Mouse (Mus musculus) layer of hippocampus, adult 11-12 months (tissue): ENCODE results near the gene Lrrc8c.
"Not testable (repeated sequence)": the region's sequence is repeated elsewhere in the genome, so short reads cannot be mapped to it uniquely, and the experiment has no call there.

ENCODE experiments used
- DNase-seq: peaks from one replicate; pipeline ENCODE4 v3.0.0; 2022; ENCODE audit warnings: low spot score

The Lrrc8c gene

DNA sequence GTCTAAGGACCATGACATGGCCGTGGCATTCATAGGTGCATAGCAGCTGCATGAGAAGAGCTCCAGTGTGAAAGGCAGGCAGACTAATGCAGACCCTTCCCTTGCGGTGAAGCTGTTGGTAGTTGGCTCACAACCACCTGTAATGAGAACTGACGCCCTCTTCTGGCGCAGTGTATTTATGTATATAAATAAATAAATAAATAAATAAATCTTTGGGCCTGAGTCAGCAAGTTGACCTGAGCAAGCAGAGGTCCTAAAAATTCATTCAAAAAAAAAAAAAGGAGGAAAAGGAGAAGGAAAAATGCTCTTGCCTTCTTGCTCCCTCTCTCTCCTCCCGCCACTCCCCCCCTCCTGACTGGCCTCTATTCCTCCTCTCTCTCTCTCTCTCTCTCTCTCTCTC is 81.8 kb downstream of the Lrrc8c start:
- no peak for DNase-seq

DNA sequence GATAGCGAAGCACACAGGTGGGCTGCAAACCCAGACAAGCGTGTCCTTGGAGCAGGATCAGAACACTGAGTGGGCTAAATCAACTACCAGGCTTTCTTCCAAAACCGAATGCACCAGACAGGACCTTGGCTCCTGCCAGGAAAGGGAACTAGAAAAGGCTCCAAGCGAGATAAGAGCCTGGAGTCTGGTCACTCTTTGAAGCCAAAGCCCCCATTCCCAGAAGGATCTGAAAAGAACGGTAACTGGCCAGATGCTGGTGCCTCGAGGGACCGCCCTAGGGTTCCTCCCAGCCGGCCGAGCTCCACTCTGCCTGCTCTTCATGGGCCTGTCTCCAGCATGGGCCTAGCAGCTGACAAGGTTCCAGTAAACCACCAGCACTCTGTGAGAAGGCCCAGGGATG is 83.4 kb downstream of the Lrrc8c start:
- DNase-seq = no peak

DNA sequence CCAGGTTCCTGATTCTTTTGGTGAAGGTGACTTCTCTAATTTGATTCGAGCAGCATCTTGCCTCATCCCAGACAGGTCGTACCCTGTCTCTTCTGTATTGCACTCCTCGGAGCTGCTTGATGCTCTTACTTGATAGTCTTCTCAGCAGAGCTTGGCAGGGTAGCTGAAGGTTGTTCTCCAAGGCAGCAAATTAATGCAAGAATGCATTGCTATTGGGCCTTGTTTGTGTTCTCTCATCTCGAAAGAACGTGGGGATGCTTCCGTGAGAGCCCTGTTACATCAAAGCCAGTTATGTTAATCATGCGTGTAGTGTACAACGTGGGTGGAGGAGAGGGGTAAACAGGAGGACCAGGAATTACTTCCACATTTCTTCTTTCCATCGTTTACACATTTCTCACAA is 86.5 kb downstream of the Lrrc8c start:
- no peak for DNase-seq

- DNase-seq = no peak
Observed at GRCm38 (mm10) chr5:105609683-105610082, 90.5 kb downstream of the Lrrc8c start.

GRCm38 (mm10) chr5:105613002-105613401 is 93.8 kb downstream of the Lrrc8c start:
- no peak for DNase-seq

- DNase-seq = no peak
Observed at GRCm38 (mm10) chr5:105614000-105614399, 94.8 kb downstream of the Lrrc8c start.

DNA sequence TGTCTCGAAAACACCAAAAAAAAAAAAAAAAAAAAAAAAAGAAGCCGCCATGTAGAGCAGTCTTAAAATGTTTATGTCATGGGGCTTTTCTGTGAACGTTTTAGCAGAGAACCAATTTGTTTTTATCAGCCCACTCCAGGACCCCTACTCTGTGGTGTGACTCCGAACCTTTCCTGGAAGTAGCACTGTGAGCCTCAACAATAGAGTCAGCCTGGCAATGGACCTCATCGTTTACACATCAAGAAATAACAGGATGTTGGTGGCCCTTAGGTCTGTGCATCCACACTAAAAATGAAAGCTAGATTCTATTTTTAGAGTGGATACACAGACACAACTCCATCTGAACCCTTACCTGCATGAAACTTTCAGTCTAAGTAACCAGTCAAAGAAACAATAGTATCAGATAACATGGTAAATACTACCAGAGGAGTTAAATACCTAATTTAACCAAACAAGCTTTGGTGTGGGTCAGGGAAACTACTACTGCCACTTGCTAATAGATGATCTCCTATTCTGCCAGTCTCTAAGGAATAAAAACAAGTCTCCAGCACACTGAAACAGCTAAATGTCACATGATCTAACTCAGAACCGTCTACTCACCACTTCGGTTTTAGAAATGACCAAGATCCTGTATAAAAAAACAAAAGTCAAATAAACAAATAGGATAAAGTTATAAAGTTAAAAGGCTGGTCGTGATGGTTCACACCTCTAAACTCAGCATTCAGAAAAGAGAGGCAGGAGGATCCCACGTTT is 95.7 kb downstream of the Lrrc8c start:
- DNase-seq = no peak

DNA sequence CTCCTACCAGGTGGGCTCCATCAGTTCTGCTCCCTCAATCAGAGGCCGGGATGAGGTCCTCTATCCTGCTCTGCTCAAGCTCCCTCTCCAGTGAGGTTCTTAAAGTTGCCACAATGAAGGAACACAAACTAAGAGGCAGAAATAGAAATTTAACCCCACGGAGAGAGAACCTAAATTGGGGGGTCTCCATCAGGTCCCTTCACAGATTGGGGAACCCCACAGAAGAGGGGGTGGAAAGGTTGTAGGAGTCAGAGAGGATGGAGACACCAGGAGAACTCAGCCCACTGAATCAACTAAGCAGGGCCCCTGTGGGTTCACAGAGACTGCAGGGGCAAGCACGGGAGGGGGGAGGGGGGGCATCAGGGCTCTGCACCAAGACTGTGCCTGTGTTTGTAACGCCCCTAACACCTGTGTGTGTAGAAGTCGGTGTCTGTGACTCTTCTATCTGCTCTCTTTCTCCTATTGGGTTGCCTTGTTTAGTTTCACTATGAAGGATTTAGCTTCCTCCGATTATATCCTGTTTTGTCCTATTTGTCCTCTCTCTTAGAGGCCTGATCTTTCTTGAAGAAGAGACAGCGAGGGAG is 96.8 kb downstream of the Lrrc8c start:
- DNase-seq = no peak

DNA sequence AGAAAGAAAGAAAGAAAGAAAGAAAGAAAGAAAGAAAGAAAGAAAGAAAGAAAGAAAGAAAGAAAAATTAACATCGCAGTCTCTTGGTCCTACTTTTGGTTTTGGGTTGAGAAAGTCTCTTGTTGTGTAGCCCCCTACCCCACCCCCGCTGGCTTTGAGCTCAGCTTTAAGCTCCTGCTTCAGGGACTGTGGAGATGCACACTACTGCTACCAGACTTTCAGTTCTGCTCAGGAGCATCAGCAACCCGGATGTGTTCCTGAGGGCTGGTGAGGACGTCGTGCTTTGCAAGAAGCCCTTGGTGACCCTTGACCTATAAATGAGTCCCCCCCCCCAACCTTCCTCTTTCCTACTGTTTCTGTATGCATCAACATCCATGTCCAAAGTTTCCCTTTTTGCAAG is 97.3 kb downstream of the Lrrc8c start:
- no peak for DNase-seq

DNA sequence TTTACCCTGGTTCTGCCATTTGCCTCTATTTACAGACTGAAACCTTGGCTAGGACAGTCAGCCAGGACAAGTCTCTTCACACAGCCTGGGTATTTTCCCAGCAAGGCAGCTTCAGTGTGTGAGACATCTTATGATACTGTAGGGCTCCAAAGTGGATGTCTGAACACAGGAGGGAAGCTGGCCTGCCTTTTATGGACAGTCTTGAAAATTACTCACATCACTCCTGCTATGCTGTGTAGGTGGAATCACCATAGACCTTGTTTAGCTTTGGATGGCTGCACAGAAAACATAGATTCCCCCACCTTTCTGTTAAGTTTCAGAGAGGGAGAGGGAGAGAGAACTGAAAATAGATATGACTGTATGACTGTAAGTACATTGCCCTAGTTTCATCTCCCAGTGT is 99.3 kb downstream of the Lrrc8c start:
- no peak for DNase-seq

DNA sequence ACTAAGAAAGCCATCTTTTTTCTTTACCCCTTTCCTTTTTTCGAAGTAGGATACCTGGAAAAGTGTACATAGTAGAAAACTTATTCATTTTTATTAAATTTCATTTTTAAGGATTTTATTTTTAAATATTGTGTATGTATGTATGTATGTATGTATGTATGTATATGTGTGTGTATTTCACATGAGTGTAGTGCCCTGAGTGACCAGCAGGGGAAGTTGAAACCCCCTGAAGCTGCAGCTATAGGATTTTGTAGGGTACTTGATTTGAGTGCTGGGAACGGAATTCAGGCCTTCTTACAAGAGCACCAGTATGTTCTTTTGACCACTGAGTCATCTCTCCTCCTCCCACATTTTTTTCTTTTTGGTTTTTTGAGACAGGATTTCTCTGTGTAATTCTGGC is 100.5 kb downstream of the Lrrc8c start:
- DNase-seq = no peak

- DNase-seq = peak; percentile 39
Observed at GRCm38 (mm10) chr5:105620505-105621116, 101.4 kb downstream of the Lrrc8c start.

DNA sequence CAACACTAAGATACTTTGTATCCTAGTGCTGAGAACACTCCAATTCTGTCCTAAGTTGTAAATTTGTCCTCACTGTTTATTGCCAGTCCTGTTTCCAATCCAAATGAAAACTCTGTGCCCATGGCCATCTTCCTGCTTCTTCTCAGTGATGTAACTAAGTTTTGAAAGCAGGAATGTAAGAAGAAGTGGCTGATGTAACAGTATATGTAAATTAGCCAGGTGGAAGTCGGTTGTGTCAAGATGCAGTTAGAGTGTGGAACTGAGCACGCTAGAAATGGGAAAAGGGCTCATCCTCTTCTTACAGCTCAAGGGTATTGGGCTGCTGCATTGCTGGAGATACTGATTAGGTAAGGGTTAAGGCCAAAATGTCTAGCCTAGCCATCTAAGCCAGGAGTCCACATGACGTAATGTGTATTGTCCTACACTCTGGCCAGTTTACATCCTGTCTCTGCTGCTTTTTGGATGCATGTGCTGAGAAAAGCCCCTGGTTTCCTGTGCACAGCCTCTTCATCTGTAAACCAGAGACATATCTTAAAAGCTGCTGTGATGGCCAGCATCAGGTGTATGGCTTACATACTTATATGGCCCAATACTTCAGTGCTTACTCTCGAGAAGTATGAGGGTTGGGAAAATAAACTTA is 104.0 kb downstream of the Lrrc8c start:
- no peak for DNase-seq

GRCm38 (mm10) chr5:105624257-105624656 is 105.1 kb downstream of the Lrrc8c start:
- DNase-seq = no peak

- DNase-seq = no peak
Observed at GRCm38 (mm10) chr5:105625504-105626150, 106.4 kb downstream of the Lrrc8c start.

- no peak for DNase-seq
Observed at GRCm38 (mm10) chr5:105626355-105626754, 107.2 kb downstream of the Lrrc8c start.

GRCm38 (mm10) chr5:105627093-105627492 is 107.9 kb downstream of the Lrrc8c start:
- no peak for DNase-seq

GRCm38 (mm10) chr5:105629955-105630354 is 110.8 kb downstream of the Lrrc8c start:
- DNase-seq = no peak

- no peak for DNase-seq
Observed at GRCm38 (mm10) chr5:105632066-105632465, 112.9 kb downstream of the Lrrc8c start.

GRCm38 (mm10) chr5:105635576-105635975 is 116.4 kb downstream of the Lrrc8c start:
- DNase-seq = no peak

DNA sequence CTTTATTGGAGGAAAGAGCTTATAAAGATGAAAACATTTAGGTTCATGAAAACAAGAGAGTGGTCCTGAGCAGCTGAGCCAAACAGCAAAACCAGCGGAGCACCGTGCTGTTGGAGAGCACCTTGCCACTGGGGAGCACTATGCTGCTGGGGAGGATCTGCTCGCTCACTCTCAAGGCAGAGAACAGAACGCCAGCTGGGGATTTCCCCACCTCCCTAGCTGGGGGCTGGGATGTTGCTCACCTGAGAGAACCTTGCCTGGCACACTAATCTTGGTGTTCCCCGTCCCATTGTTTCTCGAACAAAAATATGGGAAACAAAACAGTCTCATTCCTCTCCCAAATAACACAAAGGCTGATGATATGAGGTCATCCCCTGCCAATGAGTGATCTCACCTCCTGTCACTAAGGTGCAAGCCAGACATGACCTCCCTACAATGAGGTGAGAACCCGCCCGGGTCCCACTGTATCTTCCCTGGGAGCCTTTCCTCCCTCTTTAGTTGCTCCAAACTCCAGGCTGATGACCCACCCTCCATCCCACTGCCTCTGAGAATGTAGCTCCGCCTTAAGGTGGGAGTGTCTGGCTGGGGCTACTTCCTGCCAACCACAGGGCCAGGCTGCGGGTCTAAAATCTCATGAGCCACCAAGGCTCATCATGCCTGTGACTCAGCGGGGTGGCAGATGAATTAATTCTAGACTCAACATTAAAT is 117.5 kb downstream of the Lrrc8c start:
- no peak for DNase-seq

DNA sequence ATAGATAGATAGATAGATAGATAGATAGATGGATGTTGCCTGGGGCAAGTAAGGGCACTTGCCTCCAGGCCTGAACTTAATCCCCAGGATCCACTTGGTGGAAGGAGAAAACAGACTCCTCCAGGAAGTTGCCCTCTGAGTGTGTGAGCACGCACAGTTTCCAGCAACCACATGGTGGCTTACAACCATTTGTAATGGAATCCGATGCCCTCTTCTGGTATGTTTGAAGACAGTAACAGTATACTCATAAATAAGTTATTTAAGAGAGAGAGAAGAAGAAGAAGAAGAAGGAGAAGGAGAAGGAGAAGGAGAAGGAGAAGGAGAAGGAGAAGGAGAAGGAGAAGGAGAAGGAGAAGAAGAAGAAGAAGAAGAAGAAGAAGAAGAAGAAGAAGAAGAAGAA is 119.1 kb downstream of the Lrrc8c start:
- DNase-seq = not testable (repeated sequence)
